Mouse (Mus musculus) testis, adult 2 months (tissue): Measurements from ENCODE around the gene Pbp2. TPM values are rescaled to one million over a fixed set of nuclear protein-coding genes. Genes with fewer than 3 reads are reported as not detected.

ENCODE experiments used
- H3K27ac ChIP-seq: fragments of 200-500 bp; 2 replicates; pipeline ENCODE4 v1.5.1; 2012; ENCODE audit warnings: low read depth, low read length; ENCODE audit not compliant: control insufficient read depth, insufficient read depth
- H3K27me3 ChIP-seq: fragments of 200-500 bp; 2 replicates; pipeline ENCODE4 v1.6.1; 2012; ENCODE audit warnings: mild to moderate bottlenecking, low read length, moderate library complexity; ENCODE audit not compliant: control insufficient read depth, insufficient read depth
- H3K36me3 ChIP-seq: fragments of 200-500 bp; 2 replicates; pipeline ENCODE4 v1.6.1; 2012; ENCODE audit warnings: mild to moderate bottlenecking, low read length; ENCODE audit not compliant: control insufficient read depth, insufficient read depth
- H3K4me1 ChIP-seq: fragments of 200-500 bp; 2 replicates; pipeline ENCODE4 v1.6.1; 2012; ENCODE audit warnings: low read length; ENCODE audit not compliant: control insufficient read depth, insufficient read depth
- H3K4me3 ChIP-seq: fragments of 200-500 bp; 2 replicates; pipeline ENCODE4 v1.5.1; 2012; ENCODE audit warnings: low read depth, mild to moderate bottlenecking, low read length, moderate library complexity, mixed read lengths; ENCODE audit not compliant: control insufficient read depth
- CTCF ChIP-seq: fragments of 200-500 bp; IDR thresholded peaks from 2 replicates; pipeline ENCODE4 v1.5.1; 2012; ENCODE audit warnings: low read depth, mild to moderate bottlenecking, inconsistent platforms, low read length, moderate library complexity; ENCODE audit not compliant: control insufficient read depth, insufficient read depth, insufficient replicate concordance
- POLR2A ChIP-seq: fragments of 200-500 bp; IDR thresholded peaks from 2 replicates; pipeline ENCODE4 v1.6.1; 2012; ENCODE audit warnings: low read depth, mild to moderate bottlenecking, inconsistent platforms, low read length, moderate library complexity; ENCODE audit not compliant: control insufficient read depth
- polyA plus RNA-seq: library from polyadenylated mRNA; depleted of rRNA; stranded (reverse); fragments of >200 nt; gene quantifications from 2 replicates; pipeline ENCODE4 v1.2.3, GENCODE M21; 2012

Gene Pbp2
- polyA plus RNA-seq, 1 experiment, result 235 TPM

DNA sequence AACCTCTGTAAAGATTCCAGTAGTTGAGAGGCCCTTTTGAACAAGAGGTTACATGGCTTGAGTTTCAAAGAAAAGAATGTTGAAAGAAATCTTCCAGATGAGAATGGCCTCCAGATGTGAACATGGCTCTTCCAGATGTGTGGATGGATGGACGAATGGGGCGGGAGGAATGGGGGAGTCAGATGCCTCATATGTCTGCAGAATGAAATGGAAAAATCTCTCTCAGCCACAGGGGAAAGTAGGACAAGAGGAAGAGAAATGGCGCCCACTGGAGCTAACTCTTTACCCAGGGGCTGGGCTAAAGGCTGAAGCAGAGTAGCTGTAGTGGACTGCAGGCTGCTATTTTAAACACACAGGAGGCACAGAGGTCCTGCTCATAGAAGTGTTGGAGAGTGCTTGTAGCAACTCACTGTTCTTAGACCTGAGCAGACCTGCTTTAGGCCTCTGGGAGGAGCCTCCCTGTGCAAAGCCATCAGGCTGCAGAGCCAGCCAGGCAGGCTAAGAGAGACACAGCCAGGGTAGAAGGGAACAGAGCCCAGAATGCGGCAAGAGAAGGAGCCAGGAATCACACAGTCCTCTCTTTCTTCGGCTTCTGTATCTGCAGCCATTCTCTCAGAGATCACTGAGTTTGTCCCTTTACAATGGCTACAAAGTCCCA, 23.9 kb upstream of the Pbp2 start:
- no peak overlapping the region for H3K27ac ChIP-seq

DNA sequence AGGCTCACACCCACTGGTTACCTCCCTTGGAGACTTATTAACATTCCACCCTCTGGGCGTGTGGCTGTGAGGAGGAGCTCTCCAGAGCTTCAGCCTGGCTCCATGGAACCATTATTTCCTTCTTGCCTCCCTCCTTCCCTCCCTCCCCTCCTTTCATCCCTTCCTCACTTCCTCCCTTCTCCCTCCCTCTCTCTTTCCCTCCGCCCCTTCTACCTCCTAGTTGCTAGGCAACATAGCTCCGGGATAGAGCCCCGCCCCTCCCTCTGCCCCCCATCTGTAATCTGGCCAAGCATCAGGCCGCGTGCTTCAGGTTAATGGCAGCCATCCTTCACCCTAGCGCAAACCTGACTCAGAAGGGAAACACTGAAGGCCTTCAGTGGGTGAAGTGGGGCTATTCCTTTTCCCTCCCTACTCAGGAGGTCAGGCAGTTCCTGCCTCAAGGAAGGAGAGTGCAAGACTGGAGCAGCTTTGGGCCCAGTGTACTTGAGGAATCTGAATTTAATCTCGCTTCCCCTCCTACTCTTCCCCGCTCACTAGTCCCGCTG, 22.6 kb upstream of the Pbp2 start:
- Histone ChIP-seq H3K36me3 (no peaks in the 10 kb centered on the region), H3K27ac (no peak overlapping the region), H3K27me3 (no peaks in the 10 kb centered on the region), H3K4me1 (peaks cover 13% of the 10 kb centered on the region), H3K4me3 (peak overlapping the region; percentile 38)
- TF ChIP-seq CTCF, result no peak
- no peak for TF ChIP-seq POLR2A

More for the DNA sequence above, 23.9 kb upstream of the Pbp2 start:
- TF ChIP-seq POLR2A (no peak), CTCF (no peak)
- H3K4me1 ChIP-seq, result peaks cover 13% of the 10 kb centered on the region
- no peak overlapping the region for H3K4me3 ChIP-seq
- H3K27me3 ChIP-seq, result no peaks in the 10 kb centered on the region
- no peaks in the 10 kb centered on the region for H3K36me3 ChIP-seq

DNA sequence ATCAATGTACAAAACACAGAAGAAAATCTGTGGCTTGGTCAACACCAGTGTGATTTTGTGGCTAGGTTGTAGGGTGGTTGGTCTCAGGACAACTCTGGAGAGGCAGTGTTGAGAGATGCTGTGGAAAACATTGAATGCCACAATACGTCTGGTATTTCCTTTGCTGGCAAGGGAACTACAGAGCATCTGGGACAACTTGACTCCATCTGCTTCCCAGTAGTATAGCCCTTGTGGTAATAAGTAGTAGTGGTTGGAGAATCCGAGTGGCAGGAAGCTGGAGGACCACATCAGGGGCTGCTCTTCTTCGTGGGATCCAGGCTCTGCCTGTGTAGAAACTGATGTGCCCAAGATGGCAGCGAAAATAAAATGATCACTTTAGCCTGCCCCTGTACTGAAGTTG, 21.7 kb upstream of the Pbp2 start:
- no peaks in the 10 kb centered on the region for H3K36me3 ChIP-seq
- no peaks in the 10 kb centered on the region for H3K27me3 ChIP-seq
- no peak for TF ChIP-seq CTCF
- TF ChIP-seq POLR2A, result no peak
- peaks cover 13% of the 10 kb centered on the region for H3K4me1 ChIP-seq
- H3K27ac ChIP-seq, result no peak overlapping the region
- H3K4me3 ChIP-seq, result no peak overlapping the region

DNA sequence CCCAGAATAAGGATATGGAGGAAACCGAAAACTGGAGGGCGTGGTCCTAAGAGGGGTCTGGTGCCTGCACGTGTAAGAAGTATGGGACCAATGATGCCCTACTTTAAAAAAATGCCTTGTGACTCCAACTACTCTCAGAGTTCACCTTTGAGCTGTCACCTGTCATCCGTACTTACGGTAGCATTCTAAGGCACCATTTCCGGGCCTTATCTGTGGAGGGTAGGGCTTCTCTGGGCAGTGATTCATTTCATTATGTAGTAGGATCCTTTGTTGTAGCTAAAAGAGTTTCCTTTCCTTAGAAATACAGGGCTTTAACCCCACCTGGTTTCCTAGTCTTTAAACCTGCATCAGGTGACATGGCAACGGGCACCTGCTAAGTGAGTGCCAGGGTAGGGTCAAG, 16.6 kb upstream of the Pbp2 start:
- Histone ChIP-seq H3K27ac (no peak overlapping the region), H3K4me1 (peaks cover 6% of the 10 kb centered on the region), H3K4me3 (no peak overlapping the region), H3K27me3 (no peaks in the 10 kb centered on the region), H3K36me3 (no peaks in the 10 kb centered on the region)
- TF ChIP-seq CTCF, result no peak
- TF ChIP-seq POLR2A, result no peak

DNA sequence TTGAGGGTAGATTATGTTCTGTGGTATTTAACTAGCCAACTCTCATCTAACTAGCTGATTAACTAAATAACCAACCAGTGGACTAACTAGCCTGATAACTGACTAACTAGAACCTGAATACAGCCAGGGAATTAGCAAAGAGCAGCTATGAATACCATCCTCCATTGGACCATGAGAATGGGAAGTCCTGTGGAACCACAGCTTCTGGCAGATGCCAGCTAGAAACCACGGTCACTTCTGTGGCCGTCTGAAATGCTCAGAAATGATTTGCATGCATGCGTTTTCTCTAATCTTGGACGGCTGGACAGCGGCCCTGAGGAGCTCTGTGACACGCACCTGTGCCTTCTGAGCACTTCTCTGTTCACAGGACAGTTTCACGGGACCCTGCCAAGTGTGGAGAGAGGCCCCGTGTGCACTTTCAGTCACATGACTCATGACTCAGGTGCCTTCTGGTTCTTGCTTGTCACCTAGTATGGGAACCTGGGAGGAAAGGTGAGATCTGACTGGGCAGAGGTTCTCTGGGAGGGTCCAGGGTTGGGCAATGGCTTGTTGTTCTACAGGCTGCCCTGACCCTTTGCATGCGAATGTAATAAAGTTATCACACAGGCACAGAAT, 14.6 kb upstream of the Pbp2 start:
- Histone ChIP-seq H3K4me3 (no peak overlapping the region), H3K27me3 (no peaks in the 10 kb centered on the region), H3K4me1 (peaks cover 4% of the 10 kb centered on the region), H3K36me3 (no peaks in the 10 kb centered on the region), H3K27ac (no peak overlapping the region)
- TF ChIP-seq CTCF (no peak), POLR2A (no peak)

DNA sequence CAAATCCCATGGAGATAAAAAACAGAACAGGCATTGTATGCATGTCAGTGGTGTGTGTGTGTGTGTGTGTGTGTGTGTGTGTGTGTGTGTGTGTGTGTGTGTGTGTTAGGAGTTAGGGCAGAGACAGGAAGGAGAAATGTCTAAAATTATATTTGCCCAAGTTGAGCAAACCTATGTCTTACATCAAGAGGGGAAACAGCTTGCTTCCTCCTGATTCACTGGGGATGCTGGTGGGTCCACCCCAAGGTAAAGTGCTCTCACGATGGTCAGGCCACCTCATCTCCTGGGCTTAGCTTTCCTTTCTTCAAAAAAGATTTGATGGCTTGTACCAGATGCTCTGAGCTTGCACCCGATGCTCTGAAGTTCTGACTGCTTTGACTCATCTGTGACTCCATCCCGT, 13.9 kb upstream of the Pbp2 start:
- Histone ChIP-seq H3K4me3 (no peak overlapping the region), H3K27ac (no peak overlapping the region), H3K4me1 (peaks cover 4% of the 10 kb centered on the region), H3K27me3 (no peaks in the 10 kb centered on the region), H3K36me3 (no peaks in the 10 kb centered on the region)
- TF ChIP-seq POLR2A, result no peak
- no peak for TF ChIP-seq CTCF

DNA sequence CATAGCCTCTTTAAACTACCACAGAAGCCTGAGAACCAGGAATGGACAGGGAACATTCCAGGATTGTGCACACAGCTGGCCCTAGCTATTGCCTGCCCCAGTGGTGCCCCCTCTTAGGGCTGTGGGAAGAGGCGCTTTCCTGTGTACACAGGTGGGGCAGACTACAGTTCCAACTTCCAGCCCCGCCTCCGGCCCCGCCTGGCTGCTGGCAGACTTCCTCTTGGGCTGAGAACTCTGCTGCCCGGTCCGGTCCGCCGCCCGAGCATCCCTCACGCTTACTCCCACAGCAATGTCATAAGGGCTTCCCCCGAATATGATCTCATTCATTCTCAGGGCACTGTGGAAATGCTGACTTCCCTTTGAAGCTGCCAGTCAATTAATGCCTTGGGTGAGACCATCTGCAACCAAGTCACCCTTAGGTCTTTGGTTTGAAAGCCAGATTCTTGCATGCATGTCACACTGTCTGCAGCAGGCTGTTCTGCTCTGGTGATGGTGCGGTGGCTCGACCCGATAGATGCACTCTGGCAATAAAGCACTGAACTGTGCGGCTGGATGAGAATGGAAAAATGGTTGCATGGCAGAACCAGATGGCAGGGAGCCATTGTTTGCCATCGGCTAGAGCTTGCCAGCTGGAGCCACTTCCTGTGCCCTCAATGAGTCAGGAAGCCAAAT, 13.2 kb upstream of the Pbp2 start:
- Histone ChIP-seq H3K36me3 (no peaks in the 10 kb centered on the region), H3K4me1 (peaks cover 4% of the 10 kb centered on the region), H3K4me3 (no peak overlapping the region), H3K27me3 (no peaks in the 10 kb centered on the region), H3K27ac (no peak overlapping the region)
- TF ChIP-seq POLR2A, result no peak
- TF ChIP-seq CTCF, result no peak
